Mouse (Mus musculus): ENCODE data around the gene Elmsan1.

The Elmsan1 gene

GRCm38 (mm10) chr12:84192741-84193641 lies 25.7 kb downstream of the Elmsan1 start:
- peak; percentile 82 for DNase-seq

GRCm38 (mm10) chr12:84192280-84192679 lies 26.4 kb downstream of the Elmsan1 start:
- peak; percentile 37 for DNase-seq

GRCm38 (mm10) chr12:84191770-84192169 lies 26.9 kb downstream of the Elmsan1 start:
- DNase-seq = peak; percentile 15

GRCm38 (mm10) chr12:84191190-84191589 lies 27.5 kb downstream of the Elmsan1 start:
- no peak for DNase-seq

GRCm38 (mm10) chr12:84190151-84190820 lies 28.4 kb downstream of the Elmsan1 start:
- peak; percentile 57 for DNase-seq

- DNase-seq = peak; percentile 43
Observed at GRCm38 (mm10) chr12:84188881-84189444, 29.7 kb downstream of the Elmsan1 start.

GRCm38 (mm10) chr12:84187752-84188601 lies 30.7 kb downstream of the Elmsan1 start:
- peak; percentile 46 for DNase-seq

GRCm38 (mm10) chr12:84186950-84187349 lies 31.7 kb downstream of the Elmsan1 start:
- peak; percentile 80 for DNase-seq

- DNase-seq = no peak
Observed at GRCm38 (mm10) chr12:84186536-84186935, 32.1 kb downstream of the Elmsan1 start.

- peak; percentile 20 for DNase-seq
Observed at GRCm38 (mm10) chr12:84185547-84185946, 33.1 kb downstream of the Elmsan1 start.

GRCm38 (mm10) chr12:84184979-84185378 lies 33.7 kb downstream of the Elmsan1 start:
- DNase-seq = no peak

GRCm38 (mm10) chr12:84181999-84182398 lies 36.7 kb downstream of the Elmsan1 start:
- DNase-seq = no peak

GRCm38 (mm10) chr12:84180701-84181435 lies 37.8 kb downstream of the Elmsan1 start:
- DNase-seq = peak; percentile 85

GRCm38 (mm10) chr12:84180090-84180489 lies 38.6 kb downstream of the Elmsan1 start:
- DNase-seq = peak; percentile 50

- DNase-seq = no peak
Observed at GRCm38 (mm10) chr12:84178652-84179445, 39.8 kb downstream of the Elmsan1 start.

- no peak for DNase-seq
Observed at GRCm38 (mm10) chr12:84178052-84178451, 40.6 kb downstream of the Elmsan1 start.

GRCm38 (mm10) chr12:84176886-84177765 lies 41.6 kb downstream of the Elmsan1 start:
- DNase-seq = no peak

GRCm38 (mm10) chr12:84176126-84176769 lies 42.4 kb downstream of the Elmsan1 start:
- peak; percentile 53 for DNase-seq

GRCm38 (mm10) chr12:84175659-84176061 lies 43.0 kb downstream of the Elmsan1 start:
- peak; percentile 94 for DNase-seq
